Mouse (Mus musculus) MEL (cell line): ENCODE measurements around the gene Fbxw4. TPM values are rescaled to one million over a fixed set of nuclear protein-coding genes. Genes with fewer than 3 reads are reported as not detected.

ENCODE experiments used
- DNase-seq: peaks from one replicate; pipeline ENCODE4 v3.0.0; 2011; ENCODE audit warnings: low read depth, low spot score
- H3K27ac ChIP-seq: 2 replicates; pipeline ENCODE4 v1.5.1; 2012; ENCODE audit warnings: low read depth, mild to moderate bottlenecking, control low read depth, low read length, moderate library complexity; ENCODE audit not compliant: control insufficient read depth
- H3K27me3 ChIP-seq, 2 experiments: fragments of 150-350 bp in 1 of 2; sonication (generic) in 1 of 2; 2 replicates each; pipeline ENCODE4 v1.6.1; 2012; ENCODE audit warnings: low read length in 2 of 2, mild to moderate bottlenecking in 2 of 2, improper control_type of control experiment in 1 of 2, moderate library complexity in 1 of 2; ENCODE audit not compliant: insufficient read depth in 2 of 2, control insufficient read depth in 1 of 2
- H3K36me3 ChIP-seq, 2 experiments: 2 replicates each; pipeline ENCODE4 v1.6.1; 2012 to 2014; ENCODE audit warnings: low read length in 2 of 2, improper control_type of control experiment in 1 of 2, inconsistent platforms in 1 of 2, mild to moderate bottlenecking in 1 of 2; ENCODE audit not compliant: insufficient read depth in 2 of 2, control insufficient read depth in 1 of 2
- H3K4me1 ChIP-seq, 2 experiments: fragments of 150-350 bp in 1 of 2; sonication (generic) in 1 of 2; 2 replicates each; pipeline ENCODE4 v1.6.1; 2012; ENCODE audit warnings: low read length in 2 of 2, improper control_type of control experiment in 1 of 2, mild to moderate bottlenecking in 1 of 2; ENCODE audit not compliant: insufficient read depth in 2 of 2, control insufficient read depth in 1 of 2
- H3K4me3 ChIP-seq, 2 experiments: fragments of 150-350 bp in 1 of 2; sonication (generic) in 1 of 2; 2 replicates each; pipeline ENCODE4 v1.5.1; 2012; ENCODE audit warnings: low read depth in 2 of 2, low read length in 2 of 2, mild to moderate bottlenecking in 2 of 2, moderate library complexity in 2 of 2, control low read depth in 1 of 2, improper control_type of control experiment in 1 of 2; ENCODE audit not compliant: control insufficient read depth in 1 of 2, insufficient read depth in 1 of 2
- H3K79me2 ChIP-seq: 2 replicates; pipeline ENCODE4 v1.6.1; 2012; ENCODE audit warnings: mild to moderate bottlenecking, low read length, moderate library complexity; ENCODE audit not compliant: control insufficient read depth, poor library complexity, insufficient read depth
- H3K9ac ChIP-seq: 2 replicates; pipeline ENCODE4 v1.6.1; 2012; ENCODE audit warnings: low read depth, mild to moderate bottlenecking, control low read depth, low read length, moderate library complexity; ENCODE audit not compliant: control insufficient read depth, poor library complexity, severe bottlenecking
- H3K9me3 ChIP-seq: fragments of 150-350 bp; sonication (generic); replicated peaks from 2 replicates; pipeline ENCODE4 v1.6.1; 2012; ENCODE audit warnings: mild to moderate bottlenecking, low read length, improper control_type of control experiment, moderate library complexity; ENCODE audit not compliant: insufficient read depth
- BHLHE40 ChIP-seq: IDR thresholded peaks from 2 replicates; pipeline ENCODE4 v1.6.1; 2012; ENCODE audit warnings: low read depth, mild to moderate bottlenecking, inconsistent platforms, low read length, improper control_type of control experiment, borderline replicate concordance
- CHD2 ChIP-seq: IDR thresholded peaks from 2 replicates; pipeline ENCODE4 v1.6.1; 2011; ENCODE audit warnings: low read length, improper control_type of control experiment
- CTCF ChIP-seq, 3 experiments: IDR thresholded peaks in 2 of 3; conservative IDR thresholded peaks in 1 of 3; 2 replicates each; pipeline ENCODE4 v1.5.1; 2011 to 2012; ENCODE audit warnings: low read length in 3 of 3, low read depth in 2 of 3, mild to moderate bottlenecking in 2 of 3, improper control_type of control experiment in 1 of 3, inconsistent platforms in 1 of 3, mixed read lengths in 1 of 3, moderate library complexity in 1 of 3; ENCODE audit not compliant: control insufficient read depth in 1 of 3, insufficient read depth in 1 of 3, poor library complexity in 1 of 3, severe bottlenecking in 1 of 3
- E2F4 ChIP-seq: IDR thresholded peaks from 2 replicates; pipeline ENCODE4 v1.6.1; 2011; ENCODE audit warnings: low read depth, low read length, improper control_type of control experiment, borderline replicate concordance
- ETS1 ChIP-seq: IDR thresholded peaks from 2 replicates; pipeline ENCODE4 v1.6.1; 2012; ENCODE audit warnings: low read depth, mild to moderate bottlenecking, inconsistent platforms, low read length, improper control_type of control experiment, moderate library complexity
- GATA1 ChIP-seq: IDR thresholded peaks from 2 replicates; pipeline ENCODE4 v1.6.1; 2011; ENCODE audit warnings: low read depth, low read length, improper control_type of control experiment
- JUND ChIP-seq: IDR thresholded peaks from 2 replicates; pipeline ENCODE4 v1.6.1; 2011; ENCODE audit warnings: low read depth, mild to moderate bottlenecking, improper control_type of control experiment, low read length
- KAT2A ChIP-seq: conservative IDR thresholded peaks from 2 replicates; pipeline ENCODE4 v1.6.1; 2012; ENCODE audit warnings: low read depth, low read length, improper control_type of control experiment, inconsistent platforms
- MEF2A ChIP-seq: IDR thresholded peaks from 2 replicates; pipeline ENCODE4 v1.6.1; 2014; ENCODE audit warnings: low read depth, mild to moderate bottlenecking, inconsistent platforms, low read length, improper control_type of control experiment; ENCODE audit not compliant: poor library complexity, insufficient replicate concordance, severe bottlenecking; ENCODE audit errors: extremely low read depth
- MXI1 ChIP-seq: IDR thresholded peaks from 2 replicates; pipeline ENCODE4 v1.6.1; 2011; ENCODE audit warnings: mild to moderate bottlenecking, low read depth, low read length, improper control_type of control experiment
- NRF1 ChIP-seq: IDR thresholded peaks from 2 replicates; pipeline ENCODE4 v1.6.1; 2014; ENCODE audit warnings: low read depth, mild to moderate bottlenecking, inconsistent platforms, low read length, improper control_type of control experiment, moderate library complexity; ENCODE audit not compliant: poor library complexity, insufficient read depth, severe bottlenecking
- POLR2A ChIP-seq, 2 experiments: IDR thresholded peaks; 2 replicates each; pipeline ENCODE4 v1.6.1; 2011 to 2012; ENCODE audit warnings: low read length in 2 of 2, mild to moderate bottlenecking in 2 of 2, control low read depth in 1 of 2, improper control_type of control experiment in 1 of 2, low read depth in 1 of 2, moderate library complexity in 1 of 2; ENCODE audit not compliant: control insufficient read depth in 1 of 2, insufficient read depth in 1 of 2, poor library complexity in 1 of 2
- POLR2AphosphoS2 ChIP-seq: IDR thresholded peaks from 2 replicates; pipeline ENCODE4 v1.6.1; 2011; ENCODE audit warnings: low read length, improper control_type of control experiment
- POLR2AphosphoS5 ChIP-seq: IDR thresholded peaks from 2 replicates; pipeline ENCODE4 v1.6.1; 2012; ENCODE audit warnings: low read depth, borderline replicate concordance, mild to moderate bottlenecking, inconsistent platforms, low read length, moderate library complexity, mixed read lengths
- RAD21 ChIP-seq: IDR thresholded peaks from 2 replicates; pipeline ENCODE4 v1.6.1; 2011; ENCODE audit warnings: mild to moderate bottlenecking, low read depth, low read length, improper control_type of control experiment
- SMC3 ChIP-seq: IDR thresholded peaks from 2 replicates; pipeline ENCODE4 v1.6.1; 2011; ENCODE audit warnings: low read depth, low read length, improper control_type of control experiment
- USF2 ChIP-seq, 2 experiments: IDR thresholded peaks; 2 replicates each; pipeline ENCODE4 v1.6.1; 2011 to 2012; ENCODE audit warnings: improper control_type of control experiment in 2 of 2, low read length in 2 of 2, borderline replicate concordance in 1 of 2, inconsistent platforms in 1 of 2, low read depth in 1 of 2, mild to moderate bottlenecking in 1 of 2; ENCODE audit not compliant: insufficient read depth in 1 of 2
- ZC3H11A ChIP-seq: IDR thresholded peaks from 2 replicates; pipeline ENCODE4 v1.6.1; 2012; ENCODE audit warnings: low read depth, mild to moderate bottlenecking, inconsistent platforms, low read length, improper control_type of control experiment
- ZNF384 ChIP-seq: IDR thresholded peaks from 2 replicates; pipeline ENCODE4 v1.6.1; 2012; ENCODE audit warnings: low read depth, mild to moderate bottlenecking, inconsistent platforms, low read length, improper control_type of control experiment
- polyA plus RNA-seq, 2 experiments: library from polyadenylated mRNA; stranded (reverse) in 1 of 2; unstranded in 1 of 2; fragments of >175 nt in 1 of 2; fragments of >200 nt in 1 of 2; gene quantifications; 2 replicates each; pipeline versions ENCODE4 v1.2.1 to v1.2.4; 2012; ENCODE audit warnings: low replicate concordance in 2 of 2, low read depth in 1 of 2; ENCODE audit not compliant: insufficient read length in 2 of 2, insufficient read depth in 1 of 2, missing spikeins in 1 of 2
- total RNA-seq: library from RNA; depleted of rRNA; stranded (reverse); fragments of 300-350 nt; gene quantifications from 2 replicates; pipeline ENCODE4 v1.2.3, GENCODE M21; 2012

Fbxw4 gene
- total and polyA plus RNA-seq, 3 experiments = 12.4 to 45.3 TPM; not detected in 1

GRCm38 (mm10) chr19:45631584-45631983, 28.5 kb downstream of the Fbxw4 start:
- Histone ChIP-seq H3K4me3 (no peak overlapping the region), H3K9ac (no peak overlapping the region), H3K9me3 (no peaks in the 10 kb centered on the region), H3K36me3 (no peaks in the 10 kb centered on the region; a peak in 1 of 4 replicates), H3K27ac (no peak overlapping the region), H3K4me1 (no peaks in the 10 kb centered on the region), H3K79me2 (no peaks in the 10 kb centered on the region), H3K27me3 (no peaks in the 10 kb centered on the region)
- TF ChIP-seq KAT2A = no peak
- no peak for TF ChIP-seq USF2 (IDR thresholded peaks at IDR 0.05; ENCODE audit: borderline replicate concordance in 1 of 2, insufficient read depth in 1 of 2, low read depth in 1 of 2, low read length in 2 of 2)
- TF ChIP-seq ZC3H11A = no peak
- DNase-seq = no peak

GRCm38 (mm10) chr19:45630953-45631352, 29.2 kb downstream of the Fbxw4 start:
- Histone ChIP-seq H3K36me3 (no peaks in the 10 kb centered on the region; a peak in 1 of 4 replicates), H3K4me1 (no peaks in the 10 kb centered on the region), H3K79me2 (no peaks in the 10 kb centered on the region), H3K4me3 (no peak overlapping the region), H3K9ac (no peak overlapping the region), H3K27me3 (no peaks in the 10 kb centered on the region), H3K9me3 (no peaks in the 10 kb centered on the region), H3K27ac (no peak overlapping the region)
- no peak for TF ChIP-seq POLR2AphosphoS2
- no peak for TF ChIP-seq GATA1
- TF ChIP-seq RAD21 = no peak
- no peak for TF ChIP-seq USF2 (IDR thresholded peaks at IDR 0.05; ENCODE audit: borderline replicate concordance in 1 of 2, insufficient read depth in 1 of 2, low read depth in 1 of 2, low read length in 2 of 2)
- no peak for TF ChIP-seq ETS1
- no peak for TF ChIP-seq BHLHE40
- no peak for TF ChIP-seq E2F4
- no peak for TF ChIP-seq NRF1
- no peak for TF ChIP-seq POLR2AphosphoS5
- no peak for TF ChIP-seq CHD2
- TF ChIP-seq JUND = no peak
- TF ChIP-seq POLR2A (IDR thresholded peaks at IDR 0.05; ENCODE audit: control insufficient read depth in 1 of 2, insufficient read depth in 1 of 2, low read depth in 1 of 2, low read length in 2 of 2, poor library complexity in 1 of 2) = no peak
- TF ChIP-seq ZC3H11A = no peak
- no peak for TF ChIP-seq CTCF (IDR thresholded peaks at IDR 0.05 in 2 of 3, conservative IDR thresholded peaks at IDR 0.05 in 1 of 3; ENCODE audit: control insufficient read depth in 1 of 3, insufficient read depth in 1 of 3, low read depth in 2 of 3, low read length in 3 of 3, poor library complexity in 1 of 3, severe bottlenecking in 1 of 3)
- no peak for TF ChIP-seq MEF2A
- no peak for TF ChIP-seq ZNF384
- no peak for TF ChIP-seq MXI1
- no peak for TF ChIP-seq SMC3
- DNase-seq = no peak
